Mouse (Mus musculus) ES-Bruce4 (cell line): ENCODE results near the gene Tmed10.

ENCODE experiments used
- CTCF ChIP-seq: IDR thresholded peaks from one replicate; pipeline ENCODE4 v1.8.1; 2011; ENCODE audit warnings: low read depth, low read length
- EP300 ChIP-seq: IDR thresholded peaks from 2 replicates; pipeline ENCODE4 v1.6.1; 2011; ENCODE audit warnings: low read depth, low read length; ENCODE audit not compliant: insufficient read depth
- POLR2A ChIP-seq: IDR thresholded peaks from one replicate; pipeline ENCODE4 v1.8.1; 2011; ENCODE audit warnings: low read length; ENCODE audit not compliant: insufficient read depth

- no peak for TF ChIP-seq CTCF
- no peak for TF ChIP-seq POLR2A
- TF ChIP-seq EP300: no peak
Observed at GRCm38 (mm10) chr12:85330153-85330552, 44.5 kb downstream of the Tmed10 start.
